Mouse (Mus musculus): ENCODE results near the gene Xrcc4. TPM values are rescaled to one million over a fixed set of nuclear protein-coding genes. Genes with fewer than 3 reads are reported as not detected.

Gene Xrcc4
- polyA plus RNA-seq, 1 experiment: 6.0 TPM

DNA sequence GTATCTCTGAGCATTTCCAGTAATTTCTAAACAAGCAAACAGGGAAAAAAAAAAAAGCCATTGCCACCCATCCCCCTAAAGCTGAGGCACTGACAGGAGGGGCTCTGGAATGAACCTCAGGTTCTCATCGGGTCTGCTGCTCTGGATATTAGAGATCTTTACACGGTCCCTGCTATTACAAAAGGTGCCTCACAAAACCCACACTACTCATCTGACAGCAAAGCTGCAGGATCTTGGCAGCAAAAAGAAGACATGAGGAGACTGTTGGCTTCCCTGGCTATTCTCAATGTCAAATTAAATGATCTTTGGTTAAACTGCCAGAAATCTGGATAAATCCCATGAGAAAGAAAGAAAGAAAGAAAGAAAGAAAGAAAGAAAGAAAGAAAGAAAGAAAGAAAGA, 145.1 kb downstream of the Xrcc4 start:
- Histone ChIP-seq H3K27me3 (ENCODE audit: control insufficient read depth, insufficient read depth, insufficient read length) (no peaks in the 10 kb centered on the region), H3K36me3 (ENCODE audit: control insufficient read depth, insufficient read depth) (no peaks in the 10 kb centered on the region), H3K79me3 (ENCODE audit: low read depth) (no peaks in the 10 kb centered on the region), H3K79me2 (ENCODE audit: control insufficient read depth, insufficient read depth) (no peaks in the 10 kb centered on the region), H3K4me3 (ENCODE audit: insufficient read depth, poor library complexity, severe bottlenecking) (no peak overlapping the region), H3ac (ENCODE audit: control insufficient read depth, insufficient read length, low read depth) (no peak overlapping the region)
- TF ChIP-seq CTCF (IDR thresholded peaks at IDR 0.05; ENCODE audit: control insufficient read depth, insufficient read depth, insufficient read length) (no peak), USF1 (IDR thresholded peaks at IDR 0.05; ENCODE audit: low read depth) (no peak), FOSL1 (IDR thresholded peaks at IDR 0.05; ENCODE audit: insufficient read depth, low read length, poor library complexity, severe bottlenecking) (no peak), MAX (IDR thresholded peaks at IDR 0.05) (no peak), MYOD1 (IDR thresholded peaks at IDR 0.05; ENCODE audit: control insufficient read depth, insufficient read length, low read depth) (no peak), CEBPB (IDR thresholded peaks at IDR 0.05; ENCODE audit: low read depth) (no peak), MYOG (IDR thresholded peaks at IDR 0.05; ENCODE audit: control insufficient read depth, extremely low read depth, insufficient read length) (no peak)

DNA sequence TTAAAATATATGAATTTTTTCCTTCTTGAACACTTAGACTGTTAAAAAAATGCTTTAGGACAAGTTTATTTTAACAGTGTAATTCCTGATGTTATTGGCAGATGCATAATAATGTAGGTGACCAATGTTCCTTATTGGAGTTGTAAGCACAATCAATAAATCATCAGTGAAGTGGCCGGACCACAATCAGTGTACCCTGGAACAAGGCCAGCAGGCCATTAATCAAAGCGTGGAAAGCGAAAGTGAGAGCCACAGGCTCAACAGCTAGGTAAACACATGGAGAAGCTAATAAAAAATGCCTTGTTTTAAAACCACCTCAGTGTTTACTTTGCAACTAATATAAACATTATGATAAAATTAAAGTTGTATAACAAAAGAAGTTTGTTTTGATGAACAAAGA, 159.9 kb downstream of the Xrcc4 start:
- H3K79me2 ChIP-seq (ENCODE audit: control insufficient read depth, insufficient read depth): no peaks in the 10 kb centered on the region
- no peaks in the 10 kb centered on the region for H3K79me3 ChIP-seq (ENCODE audit: low read depth)
- no peaks in the 10 kb centered on the region for H3K36me3 ChIP-seq (ENCODE audit: control insufficient read depth, insufficient read depth)
- no peak overlapping the region for H3K4me3 ChIP-seq (ENCODE audit: insufficient read depth, poor library complexity, severe bottlenecking)
- TF ChIP-seq MYOD1 (IDR thresholded peaks at IDR 0.05; ENCODE audit: control insufficient read depth, insufficient read length, low read depth) (no peak), FOSL1 (IDR thresholded peaks at IDR 0.05; ENCODE audit: insufficient read depth, low read length, poor library complexity, severe bottlenecking) (no peak), MYOG (IDR thresholded peaks at IDR 0.05; ENCODE audit: control insufficient read depth, extremely low read depth, insufficient read length) (no peak), CTCF (IDR thresholded peaks at IDR 0.05; ENCODE audit: control insufficient read depth, insufficient read depth, insufficient read length) (no peak), USF1 (IDR thresholded peaks at IDR 0.05; ENCODE audit: low read depth) (no peak), CEBPB (IDR thresholded peaks at IDR 0.05; ENCODE audit: low read depth) (no peak)
- no peaks in the 10 kb centered on the region for H3K27me3 ChIP-seq (ENCODE audit: control insufficient read depth, insufficient read depth, insufficient read length)
- H3ac ChIP-seq (ENCODE audit: control insufficient read depth, insufficient read length, low read depth): no peak overlapping the region

DNA sequence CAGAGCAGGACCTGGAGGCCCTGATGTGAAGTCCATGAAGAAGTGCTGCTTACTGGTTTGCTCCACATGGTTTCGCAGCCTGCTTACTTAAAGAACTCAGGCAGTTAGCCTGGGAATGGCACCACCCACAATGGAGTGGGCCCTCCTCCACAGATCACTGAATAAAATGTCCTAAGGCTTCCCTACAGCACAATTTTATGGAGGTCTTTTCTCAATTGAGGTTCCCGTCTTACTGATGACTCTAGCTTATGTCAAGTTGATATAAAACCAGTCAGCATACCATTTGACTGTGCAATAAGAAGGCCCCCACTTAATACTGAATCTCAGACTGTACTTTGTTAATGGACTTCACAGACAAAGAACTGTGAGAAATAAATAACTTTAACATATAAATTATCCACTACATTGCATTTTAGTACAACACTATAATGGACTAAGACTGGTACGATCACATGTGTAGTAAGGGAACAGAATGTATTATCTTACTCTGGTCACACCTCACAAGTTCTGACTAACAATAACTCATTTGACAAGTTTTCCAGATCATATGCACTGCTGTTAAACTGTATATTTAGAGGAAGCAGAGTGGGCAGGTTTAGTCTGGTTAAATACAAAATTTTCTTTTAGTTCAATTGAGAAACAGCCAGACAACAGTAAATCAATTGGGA, 170.5 kb downstream of the Xrcc4 start:
- Histone ChIP-seq H3K36me3 (ENCODE audit: control insufficient read depth, insufficient read depth) (no peaks in the 10 kb centered on the region), H3K27me3 (ENCODE audit: control insufficient read depth, insufficient read depth, insufficient read length) (no peaks in the 10 kb centered on the region), H3K79me2 (ENCODE audit: control insufficient read depth, insufficient read depth) (no peaks in the 10 kb centered on the region), H3ac (ENCODE audit: control insufficient read depth, insufficient read length, low read depth) (no peak overlapping the region), H3K4me3 (ENCODE audit: insufficient read depth, poor library complexity, severe bottlenecking) (no peak overlapping the region), H3K79me3 (ENCODE audit: low read depth) (no peaks in the 10 kb centered on the region)
- TF ChIP-seq MYOG (IDR thresholded peaks at IDR 0.05; ENCODE audit: control insufficient read depth, extremely low read depth, insufficient read length): no peak

DNA sequence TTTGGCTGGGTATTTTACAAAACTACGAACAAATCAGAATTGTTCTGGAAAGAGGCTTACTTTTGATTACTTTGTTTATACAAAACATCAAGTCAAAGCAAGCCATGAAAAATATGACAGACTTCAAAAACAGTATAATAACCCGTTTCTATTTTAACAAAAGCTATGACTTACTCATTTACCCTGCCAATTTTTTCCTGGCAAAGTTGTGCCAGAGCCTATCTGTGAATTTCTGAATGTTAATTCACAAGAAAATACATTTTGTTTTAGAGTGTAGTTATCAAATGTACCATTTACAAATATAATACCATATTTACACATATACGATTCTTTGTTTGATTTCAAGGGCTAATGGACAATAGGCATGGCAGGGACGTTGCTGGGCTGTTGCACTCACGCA, 175.1 kb downstream of the Xrcc4 start:
- Histone ChIP-seq H3K79me3 (ENCODE audit: low read depth) (no peaks in the 10 kb centered on the region), H3K27me3 (ENCODE audit: control insufficient read depth, insufficient read depth, insufficient read length) (no peaks in the 10 kb centered on the region), H3K79me2 (ENCODE audit: control insufficient read depth, insufficient read depth) (no peaks in the 10 kb centered on the region), H3K36me3 (ENCODE audit: control insufficient read depth, insufficient read depth) (no peaks in the 10 kb centered on the region), H3ac (ENCODE audit: control insufficient read depth, insufficient read length, low read depth) (no peak overlapping the region), H3K4me3 (ENCODE audit: insufficient read depth, poor library complexity, severe bottlenecking) (no peak overlapping the region)
- no peak for TF ChIP-seq MAX (IDR thresholded peaks at IDR 0.05)
- TF ChIP-seq MYOD1 (IDR thresholded peaks at IDR 0.05; ENCODE audit: control insufficient read depth, insufficient read length, low read depth): no peak
- no peak for TF ChIP-seq MYOG (IDR thresholded peaks at IDR 0.05; ENCODE audit: control insufficient read depth, extremely low read depth, insufficient read length)
- no peak for TF ChIP-seq FOSL1 (IDR thresholded peaks at IDR 0.05; ENCODE audit: insufficient read depth, low read length, poor library complexity, severe bottlenecking)
- no peak for TF ChIP-seq USF1 (IDR thresholded peaks at IDR 0.05; ENCODE audit: low read depth)
- TF ChIP-seq CTCF (IDR thresholded peaks at IDR 0.05; ENCODE audit: control insufficient read depth, insufficient read depth, insufficient read length): no peak
- TF ChIP-seq CEBPB (IDR thresholded peaks at IDR 0.05; ENCODE audit: low read depth): no peak

DNA sequence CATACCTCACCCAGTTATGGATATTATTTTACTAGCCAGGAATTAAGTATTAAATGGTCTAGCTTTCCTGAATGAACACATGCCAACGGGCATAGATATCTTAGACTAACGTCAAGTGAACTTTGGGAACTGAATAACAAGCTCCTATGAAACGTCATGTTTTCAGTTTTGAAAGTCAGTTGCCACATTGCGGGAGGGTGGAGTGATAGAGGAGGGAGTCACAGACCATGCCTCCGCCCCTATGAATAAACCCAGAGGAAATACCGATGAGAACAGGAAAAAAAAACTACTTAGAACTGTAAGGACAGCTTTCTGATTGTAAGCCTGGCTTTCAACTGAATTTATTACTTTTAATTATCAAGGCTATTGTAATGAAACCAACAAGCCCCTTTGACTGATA, 175.5 kb downstream of the Xrcc4 start:
- TF ChIP-seq MYOD1 (IDR thresholded peaks at IDR 0.05; ENCODE audit: control insufficient read depth, insufficient read length, low read depth) (no peak), CEBPB (IDR thresholded peaks at IDR 0.05; ENCODE audit: low read depth) (no peak), MAX (IDR thresholded peaks at IDR 0.05) (no peak), CTCF (IDR thresholded peaks at IDR 0.05; ENCODE audit: control insufficient read depth, insufficient read depth, insufficient read length) (no peak), USF1 (IDR thresholded peaks at IDR 0.05; ENCODE audit: low read depth) (no peak), FOSL1 (IDR thresholded peaks at IDR 0.05; ENCODE audit: insufficient read depth, low read length, poor library complexity, severe bottlenecking) (no peak), MYOG (IDR thresholded peaks at IDR 0.05; ENCODE audit: control insufficient read depth, extremely low read depth, insufficient read length) (no peak)
- H3K27me3 ChIP-seq (ENCODE audit: control insufficient read depth, insufficient read depth, insufficient read length): no peaks in the 10 kb centered on the region
- H3K4me3 ChIP-seq (ENCODE audit: insufficient read depth, poor library complexity, severe bottlenecking): no peak overlapping the region
- H3K36me3 ChIP-seq (ENCODE audit: control insufficient read depth, insufficient read depth): no peaks in the 10 kb centered on the region
- H3K79me3 ChIP-seq (ENCODE audit: low read depth): no peaks in the 10 kb centered on the region
- no peak overlapping the region for H3ac ChIP-seq (ENCODE audit: control insufficient read depth, insufficient read length, low read depth)
- H3K79me2 ChIP-seq (ENCODE audit: control insufficient read depth, insufficient read depth): no peaks in the 10 kb centered on the region

DNA sequence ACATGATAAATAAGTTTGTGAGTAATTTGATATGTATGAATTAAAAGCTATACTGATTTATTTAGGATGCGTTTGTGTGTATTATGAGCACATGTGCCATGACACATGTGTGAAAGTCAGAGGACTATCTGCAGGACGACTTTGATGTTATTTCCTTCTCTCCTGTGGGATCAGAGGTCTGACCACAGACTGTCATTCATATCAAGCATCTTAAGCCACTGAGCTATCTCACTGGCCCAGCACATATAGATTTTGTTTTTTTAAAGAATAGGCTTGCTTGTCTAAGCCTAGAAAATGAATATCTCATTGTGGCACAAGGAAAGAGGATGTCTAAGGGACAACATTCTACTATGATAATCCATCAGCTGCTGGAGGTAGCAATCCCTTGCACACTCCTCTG, 183.3 kb downstream of the Xrcc4 start:
- no peaks in the 10 kb centered on the region for H3K79me2 ChIP-seq (ENCODE audit: control insufficient read depth, insufficient read depth)
- no peaks in the 10 kb centered on the region for H3K79me3 ChIP-seq (ENCODE audit: low read depth)
- TF ChIP-seq MAX (IDR thresholded peaks at IDR 0.05): no peak
- no peak for TF ChIP-seq CEBPB (IDR thresholded peaks at IDR 0.05; ENCODE audit: low read depth)
- TF ChIP-seq MYOD1 (IDR thresholded peaks at IDR 0.05; ENCODE audit: control insufficient read depth, insufficient read length, low read depth): no peak
- no peak for TF ChIP-seq CTCF (IDR thresholded peaks at IDR 0.05; ENCODE audit: control insufficient read depth, insufficient read depth, insufficient read length)
- TF ChIP-seq USF1 (IDR thresholded peaks at IDR 0.05; ENCODE audit: low read depth): no peak
- TF ChIP-seq MYOG (IDR thresholded peaks at IDR 0.05; ENCODE audit: control insufficient read depth, extremely low read depth, insufficient read length): no peak
- no peak for TF ChIP-seq FOSL1 (IDR thresholded peaks at IDR 0.05; ENCODE audit: insufficient read depth, low read length, poor library complexity, severe bottlenecking)
- H3K27me3 ChIP-seq (ENCODE audit: control insufficient read depth, insufficient read depth, insufficient read length): no peaks in the 10 kb centered on the region
- H3ac ChIP-seq (ENCODE audit: control insufficient read depth, insufficient read length, low read depth): no peak overlapping the region
- no peaks in the 10 kb centered on the region for H3K36me3 ChIP-seq (ENCODE audit: control insufficient read depth, insufficient read depth)
- no peak overlapping the region for H3K4me3 ChIP-seq (ENCODE audit: insufficient read depth, poor library complexity, severe bottlenecking)

All from C2C12 (cell line).